Mouse (Mus musculus): ENCODE measurements around the gene Tfap2e.

- TF ChIP-seq CTCF (IDR thresholded peaks at IDR 0.05; ENCODE audit: control insufficient read depth, insufficient read depth, insufficient replicate concordance, low read depth, low read length) (no peak), POLR2A (IDR thresholded peaks at IDR 0.05; ENCODE audit: control insufficient read depth, low read depth, low read length) (no peak)
These were observed 22.3 kb upstream of the Tfap2e start for GRCm38 (mm10) chr4:126758299-126758698.
